Mouse (Mus musculus) spleen, adult 2 months (tissue): ENCODE results near the gene Myh2.

Experiments used
- CTCF ChIP-seq: fragments of 200-500 bp; IDR thresholded peaks from 2 replicates; pipeline ENCODE4 v1.5.1; 2011; ENCODE audit warnings: mild to moderate bottlenecking, inconsistent platforms; ENCODE audit not compliant: insufficient read depth, insufficient read length, insufficient replicate concordance; ENCODE audit errors: extremely low read depth
- POLR2A ChIP-seq: fragments of 200-500 bp; IDR thresholded peaks from 2 replicates; pipeline ENCODE4 v1.6.1; 2011; ENCODE audit warnings: low read depth, low read length, inconsistent platforms

DNA sequence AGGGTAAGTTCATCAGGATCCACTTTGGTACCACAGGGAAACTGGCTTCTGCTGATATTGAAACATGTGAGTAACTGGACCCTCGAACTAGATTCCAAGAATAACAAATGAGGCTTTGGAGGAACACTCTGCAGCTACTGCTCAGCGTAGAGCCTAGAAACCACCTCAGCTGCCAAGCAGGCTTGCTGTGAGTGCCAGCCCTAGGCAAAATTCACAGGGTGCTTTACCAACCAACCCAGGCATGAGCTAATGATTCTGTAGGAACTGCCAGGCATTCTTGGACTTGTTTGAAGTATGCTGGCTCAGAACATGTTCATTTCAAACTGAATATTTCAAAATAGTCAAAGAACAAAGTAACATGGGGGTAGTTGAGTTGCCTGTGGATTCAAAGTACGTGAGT is 33.9 kb downstream of the Myh2 start:
- TF ChIP-seq POLR2A: no peak
- no peak for TF ChIP-seq CTCF
